12 mouse cellular contexts compared by ENCODE assay signal in genomic region chr17:57231321-57231771, GRCm38 (mm10). TPM values are rescaled to one million over a fixed set of nuclear protein-coding genes. Genes with fewer than 3 reads are reported as not detected.
A peak's percentile ranks its signal among the peaks of the same experiment; 100 is the strongest.
DNase-seq lines count a peak whose midpoint lies in the region; ATAC-seq lines count a peak whose summit lies in the region.
"Had no signal": no experiment of that assay in that cellular context is flagged by ENCODE, and none has a peak within 500 bp of the region (broad histone marks: within the 10 kb centered on the region; RNA-seq: fewer than 3 reads in every experiment).

No protein-coding gene starts in this region.

- no peak for ATAC-seq in liver, embryonic 13.5 days (ENCODE audit: low read depth)
- ATAC-seq: forebrain, embryonic 14.5 days; inflammation-experienced regulatory T-cells, adult 6 months had no signal

- peaks cover 10% of the 10 kb centered on the region for H3K4me1 ChIP-seq in brown adipose tissue, adult 24 weeks (ENCODE audit: control insufficient read depth, insufficient read depth, insufficient read length, low read length)
- H3K4me1 ChIP-seq in liver, embryonic 13.5 days (replicated peaks), result peaks cover 38% of the 10 kb centered on the region
- H3K4me1 ChIP-seq: heart, embryonic 15.5 days; limb, embryonic 12.5 days had no signal

- no peak overlapping the region for H3K9ac ChIP-seq in liver, embryonic 13.5 days
- H3K9ac ChIP-seq: heart, embryonic 15.5 days; limb, embryonic 12.5 days had no signal

- no peak overlapping the region for H3K4me2 ChIP-seq in liver, embryonic 13.5 days
- H3K4me2 ChIP-seq: heart, embryonic 15.5 days; limb, embryonic 12.5 days had no signal

- H3K27ac ChIP-seq in brown adipose tissue, adult 24 weeks (replicated peaks; ENCODE audit: low read depth, low read length), result peak overlapping the region; percentile 62
- H3K27ac ChIP-seq in liver, embryonic 13.5 days, result peak overlapping the region; percentile 43
- H3K27ac ChIP-seq: heart, embryonic 15.5 days; limb, embryonic 12.5 days had no signal

- no peak overlapping the region for H3K4me3 ChIP-seq in brown adipose tissue, adult 24 weeks (ENCODE audit: insufficient read depth, low read depth, low read length)
- H3K4me3 ChIP-seq in liver, embryonic 13.5 days (replicated peaks), result no peak overlapping the region
- H3K4me3 ChIP-seq: heart, embryonic 15.5 days; limb, embryonic 12.5 days had no signal

- no peaks in the 10 kb centered on the region for H3K9me3 ChIP-seq in liver, embryonic 13.5 days (replicated peaks)
- H3K9me3 ChIP-seq: heart, embryonic 15.5 days; limb, embryonic 12.5 days had no signal

- DNase-seq in kidney, postnatal 14 days, result peak; percentile 29
- no peak for DNase-seq in kidney, adult 11 months
- DNase-seq in liver, embryonic 13.5 days, result no peak
- peak; percentile 51 for DNase-seq in lung, postnatal 36 days
- DNase-seq in frontal cortex, adult 2 months (ENCODE audit: extremely low spot score in 1 of 2, low spot score in 1 of 2), result no peak
- DNase-seq in embryo, embryonic 10 days (ENCODE audit: low spot score), result no peak
- DNase-seq in ovary, postnatal 14 days (ENCODE audit: low spot score), result no peak

- peaks cover 19% of the 10 kb centered on the region for H3K36me3 ChIP-seq in liver, embryonic 13.5 days

- no peaks in the 10 kb centered on the region for H3K27me3 ChIP-seq in liver, embryonic 13.5 days

RNA-seq across cellular contexts. Expression of gene C3, which starts 3.4 kb away (rescaled TPM):
- 266 and 361 TPM in 2 replicates for polyA plus RNA-seq in brown adipose tissue, adult 24 weeks (2012; ENCODE audit: insufficient read depth, insufficient read length, missing spikeins)
- 98.2 and 119 TPM in 2 replicates for polyA plus RNA-seq in liver, embryonic 13.5 days (2015; fragmentation: Nextera tagmentation; extraction: Ambion mirVana)
- 0.18 and 1.6 TPM in 2 replicates for polyA plus RNA-seq in frontal cortex, adult 2 months (2012; rRNA removed)

RNA-seq across cellular contexts. Expression of gene Gpr108, which starts 16.9 kb away (rescaled TPM):
- 36.4 and 36.6 TPM in 2 replicates for polyA plus RNA-seq in brown adipose tissue, adult 24 weeks (2012; ENCODE audit: insufficient read depth, insufficient read length, missing spikeins)
- 13.7 and 15.2 TPM in 2 replicates for polyA plus RNA-seq in liver, embryonic 13.5 days (2015; fragmentation: Nextera tagmentation; extraction: Ambion mirVana)
- polyA plus RNA-seq in frontal cortex, adult 2 months (2012; rRNA removed), result 25.0 and 26.1 TPM in 2 replicates

RNA-seq across cellular contexts. Expression of gene Trip10, which starts 17.9 kb away (rescaled TPM):
- 20.4 and 30.0 TPM in 2 replicates for polyA plus RNA-seq in brown adipose tissue, adult 24 weeks (2012; ENCODE audit: insufficient read depth, insufficient read length, missing spikeins)
- polyA plus RNA-seq in liver, embryonic 13.5 days (2015; fragmentation: Nextera tagmentation; extraction: Ambion mirVana), result 10.4 and 11.9 TPM in 2 replicates
- 7.9 and 10.0 TPM in 2 replicates for polyA plus RNA-seq in frontal cortex, adult 2 months (2012; rRNA removed)

RNA-seq across cellular contexts. Expression of gene Tnfsf14, which starts 37.4 kb away (rescaled TPM):
- polyA plus RNA-seq in brown adipose tissue, adult 24 weeks (2012; ENCODE audit: insufficient read depth, insufficient read length, missing spikeins), result not detected in 2 replicates
- polyA plus RNA-seq in liver, embryonic 13.5 days (2015; fragmentation: Nextera tagmentation; extraction: Ambion mirVana), result 1.4 and 1.8 TPM in 2 replicates
- not detected in 2 replicates for polyA plus RNA-seq in frontal cortex, adult 2 months (2012; rRNA removed)
- polyA plus RNA-seq: forebrain, embryonic 14.5 days; heart, embryonic 15.5 days had no signal

RNA-seq across cellular contexts. Expression of gene Vav1, which starts 47.6 kb away (rescaled TPM):
- 1.3 and 1.5 TPM in 2 replicates for polyA plus RNA-seq in brown adipose tissue, adult 24 weeks (2012; ENCODE audit: insufficient read depth, insufficient read length, missing spikeins)
- 11.6 and 12.5 TPM in 2 replicates for polyA plus RNA-seq in liver, embryonic 13.5 days (2015; fragmentation: Nextera tagmentation; extraction: Ambion mirVana)
- 3.1 and 4.4 TPM in 2 replicates for polyA plus RNA-seq in frontal cortex, adult 2 months (2012; rRNA removed)

Comparison
In these comparisons a context has a peak if more than half of its experiments do, and no peak if none do; other contexts are left out.
1. DNase-seq: peak in kidney, postnatal 14 days (single experiment) and lung, postnatal 36 days (single experiment); none in kidney, adult 11 months (single experiment), liver, embryonic 13.5 days (single experiment), frontal cortex, adult 2 months (0 of 2), embryo, embryonic 10 days (single experiment) and ovary, postnatal 14 days (single experiment).
2. RNA of gene C3, which starts 3.4 kb away (polyA plus RNA-seq): 266 to 361 TPM in brown adipose tissue, adult 24 weeks and 98.2 to 119 TPM in liver, embryonic 13.5 days; 0.18 to 1.6 TPM in frontal cortex, adult 2 months; every median in the first group is over 10 times any median in the second.